Mouse (Mus musculus) layer of hippocampus, postnatal 36 days (tissue): ENCODE results near the gene Stard13. TPM values are rescaled to one million over a fixed set of nuclear protein-coding genes. Genes with fewer than 3 reads are reported as not detected.

Experiments used
- DNase-seq, 2 experiments: peaks; one replicate each; pipeline ENCODE4 v3.0.0; 2022
- total RNA-seq, 2 experiments: library from RNA; stranded (reverse); gene quantifications; 2 replicates each; pipeline ENCODE4 v1.2.3; 2021

Gene Stard13
- total RNA-seq, 2 experiments from 2014 or later: 15.5 to 22.0 TPM

- no peak for DNase-seq
These were observed 5.2 kb downstream of the Stard13 start for GRCm38 (mm10) chr5:151228367-151229005.

GRCm38 (mm10) chr5:151223696-151224366, 9.8 kb downstream of the Stard13 start:
- no peak for DNase-seq

DNA sequence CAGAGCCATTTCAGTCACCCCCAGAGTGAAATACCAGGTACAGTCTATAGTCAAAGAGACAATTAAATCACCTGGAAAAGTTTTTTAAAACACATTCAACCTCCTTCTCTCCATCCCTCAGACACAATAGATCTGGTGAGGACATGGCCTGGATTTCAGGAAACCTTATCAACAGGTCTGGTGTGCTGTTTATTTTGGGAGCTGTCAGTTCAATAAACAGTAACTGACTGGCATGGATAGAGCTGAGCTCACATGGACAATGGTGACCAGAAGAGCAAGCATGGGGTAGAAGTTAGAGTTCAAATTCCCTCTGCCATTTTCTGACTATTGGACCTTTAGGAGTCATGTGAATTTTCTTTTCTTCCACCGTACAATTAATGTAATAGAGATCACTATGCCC, 10.8 kb downstream of the Stard13 start:
- no peak for DNase-seq

DNA sequence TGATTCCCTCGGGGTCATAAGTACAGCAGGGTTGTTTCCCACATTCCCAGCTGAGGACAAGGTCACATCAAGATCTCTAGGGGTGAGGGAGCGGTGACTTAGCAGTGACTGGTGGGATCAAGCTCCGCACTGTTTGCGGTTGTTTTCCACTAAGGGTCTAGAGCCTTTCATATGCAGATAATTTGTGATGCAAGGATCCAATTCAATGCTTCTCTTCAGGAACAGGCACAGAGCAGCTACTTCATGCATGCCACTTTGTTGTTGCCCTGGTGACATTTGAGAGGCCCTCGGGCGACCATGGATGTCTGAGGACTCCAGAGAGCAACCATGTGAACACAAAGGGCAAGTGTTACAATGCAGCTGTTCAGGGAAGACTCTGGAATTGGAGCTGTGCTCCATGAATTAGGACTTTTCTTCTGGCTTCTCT, 14.9 kb downstream of the Stard13 start:
- DNase-seq: no peak

DNA sequence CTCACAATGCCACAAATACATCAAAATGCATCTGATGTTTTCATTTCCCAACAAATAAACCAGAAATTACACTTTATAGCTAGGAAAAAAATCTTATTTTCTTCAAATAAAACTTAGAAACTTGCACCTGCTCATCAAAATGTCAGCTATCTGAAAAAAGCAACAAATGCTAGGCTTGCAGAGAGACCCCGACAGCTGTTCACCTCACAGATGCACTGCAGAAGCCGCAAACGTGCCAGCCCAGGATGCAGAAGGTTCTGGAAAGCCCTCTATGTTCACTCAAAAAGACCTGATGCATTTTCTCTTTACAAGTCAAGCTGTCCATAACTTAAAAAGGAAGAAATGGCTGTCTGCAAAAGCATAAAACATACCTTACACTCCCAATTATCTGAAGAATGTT, 20.5 kb downstream of the Stard13 start:
- DNase-seq: no peak

DNA sequence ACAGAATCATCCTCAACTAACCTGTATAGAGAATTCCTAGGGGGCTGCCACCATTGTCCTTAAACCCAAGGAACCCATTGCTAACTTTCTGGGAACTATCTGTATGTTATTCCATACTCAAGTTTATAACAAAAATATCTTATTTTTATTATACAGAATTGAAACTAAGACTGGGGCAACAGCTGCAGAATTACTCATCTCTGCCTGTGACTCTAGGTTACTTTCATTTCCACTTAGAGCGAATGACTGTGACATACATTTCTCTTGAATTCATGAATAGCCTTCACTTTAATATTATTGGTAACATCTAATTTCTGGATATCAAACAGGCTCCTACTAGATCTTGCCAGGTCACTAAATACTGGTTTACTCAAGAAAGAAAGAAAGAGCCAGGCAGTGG, 22.8 kb downstream of the Stard13 start:
- no peak for DNase-seq

DNA sequence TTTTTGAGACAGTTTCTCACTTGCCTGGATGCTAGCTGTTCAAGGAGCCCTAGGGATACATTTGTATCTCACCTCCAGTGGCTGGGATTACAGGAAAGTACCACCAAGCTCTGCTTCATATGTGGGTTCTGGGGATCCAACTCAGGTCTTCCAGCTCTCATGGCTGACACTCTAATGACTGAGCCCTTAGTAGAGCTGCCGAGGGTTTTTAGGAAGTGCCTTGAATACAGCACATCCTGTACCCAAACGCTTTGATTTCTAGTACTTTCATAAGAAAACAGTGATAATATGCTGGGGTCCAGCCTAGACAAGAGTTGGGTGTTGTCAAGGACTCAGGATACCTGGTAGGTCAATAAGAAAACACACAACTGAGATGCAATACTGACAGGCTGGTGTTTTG, 23.6 kb downstream of the Stard13 start:
- no peak for DNase-seq

DNA sequence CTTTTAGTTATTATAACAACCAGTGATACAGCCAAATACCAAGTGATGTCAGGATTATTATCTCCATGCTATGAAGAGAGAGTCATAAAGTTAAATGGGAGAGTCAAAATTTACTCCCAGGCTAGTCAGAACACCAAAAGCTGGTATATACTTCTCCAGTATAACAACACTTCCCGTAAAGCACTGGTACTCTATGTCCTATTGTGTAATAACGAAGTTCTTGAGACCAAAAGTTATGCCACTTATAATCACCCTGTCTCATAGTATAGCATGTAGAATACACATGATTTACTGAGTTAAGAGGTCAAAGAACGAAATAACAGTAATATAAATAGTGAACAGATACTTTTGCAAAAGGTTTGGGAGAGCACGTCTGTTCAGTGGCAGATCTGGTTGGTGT, 28.6 kb downstream of the Stard13 start:
- no peak for DNase-seq

DNA sequence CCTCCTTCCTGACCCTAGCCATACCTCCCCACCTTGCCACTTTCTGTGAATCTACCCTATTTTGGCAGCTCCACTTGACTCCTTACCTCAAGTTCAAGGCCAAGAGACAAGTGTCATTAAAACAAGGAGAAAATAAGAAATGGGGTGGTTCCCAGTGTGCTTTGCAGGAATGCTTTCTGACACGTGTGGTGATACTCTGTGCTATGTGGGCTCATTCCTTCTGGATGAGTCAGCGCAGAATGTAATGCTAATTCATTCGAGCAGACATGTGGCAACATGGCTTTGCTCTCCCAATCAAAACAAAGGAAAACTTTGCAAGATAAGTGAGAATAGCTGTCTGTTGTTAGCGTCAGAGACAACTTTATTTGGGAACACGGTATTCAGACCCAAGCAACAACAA, 30.7 kb downstream of the Stard13 start:
- no peak for DNase-seq

DNA sequence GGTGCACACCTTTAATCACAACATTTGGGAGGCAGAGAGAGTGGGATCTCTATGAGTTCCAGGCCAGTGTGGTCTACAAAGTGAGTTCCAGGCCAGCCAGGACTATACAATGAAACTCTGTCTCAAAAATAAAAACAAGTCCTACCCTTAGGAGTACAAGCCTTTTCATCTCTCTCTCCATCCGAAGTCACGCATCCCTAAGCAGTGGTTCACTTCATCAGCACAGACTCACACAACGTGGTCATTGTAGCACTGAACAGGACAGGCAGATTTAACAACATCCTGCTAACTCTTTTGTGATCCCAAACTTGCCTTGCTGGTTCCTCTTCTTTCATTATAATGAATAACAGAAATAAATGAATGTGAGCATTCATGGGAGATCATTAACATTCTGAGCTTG, 32.4 kb downstream of the Stard13 start:
- no peak for DNase-seq

DNA sequence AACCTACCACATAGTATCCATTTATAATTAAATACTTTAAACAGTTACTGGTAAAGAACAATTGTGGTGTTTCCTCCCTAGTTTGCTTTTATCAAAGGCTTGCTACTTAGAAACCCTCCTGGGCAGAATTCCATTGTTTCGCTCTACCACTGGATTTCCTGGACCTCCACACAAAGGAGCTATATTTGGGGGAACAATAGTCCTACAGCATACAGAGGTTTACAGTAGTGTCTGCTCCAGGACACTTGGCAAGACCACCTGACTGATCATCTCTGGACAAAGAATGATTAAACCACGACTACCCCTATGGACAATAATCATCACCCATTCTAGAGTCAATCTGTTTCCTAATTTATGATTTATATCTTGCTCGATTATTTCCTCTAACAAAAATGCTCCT, 34.4 kb downstream of the Stard13 start:
- DNase-seq: no peak

DNA sequence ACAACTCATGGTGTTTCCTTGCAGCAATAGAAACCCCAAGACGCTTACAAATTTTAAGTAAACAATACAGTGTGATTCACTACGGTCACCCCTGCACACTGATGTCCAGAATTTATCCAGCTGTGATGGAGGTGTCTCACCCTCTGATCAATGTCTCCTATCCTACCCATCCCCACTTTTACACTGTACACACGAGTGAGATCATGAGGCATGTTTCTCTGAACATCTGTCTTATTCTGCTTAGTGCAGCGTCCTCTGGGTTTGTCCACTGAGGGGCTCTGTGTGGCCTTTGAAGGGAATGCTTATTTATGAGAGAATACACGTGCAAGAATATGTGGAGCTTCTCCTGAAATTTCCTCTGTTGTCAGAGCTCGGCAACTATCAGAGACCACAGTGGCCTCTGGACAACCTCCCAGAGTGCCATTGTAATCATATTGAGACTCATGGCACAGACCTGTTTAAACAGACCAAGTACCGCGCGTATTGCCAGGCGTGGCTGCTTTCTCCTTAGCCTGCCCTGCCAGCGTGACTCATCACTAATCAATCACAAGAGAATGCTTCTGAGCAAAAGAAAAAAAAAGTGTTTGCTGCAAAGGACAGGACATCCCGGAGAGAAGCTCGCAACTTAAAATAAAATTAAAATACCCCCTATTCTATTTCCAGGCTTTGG, 36.9 kb downstream of the Stard13 start:
- DNase-seq: no peak

- no peak for DNase-seq
These were observed 39.6 kb downstream of the Stard13 start for GRCm38 (mm10) chr5:151193885-151194520.

GRCm38 (mm10) chr5:151192266-151192665, 41.4 kb downstream of the Stard13 start:
- DNase-seq: no peak

GRCm38 (mm10) chr5:151190764-151191163, 42.9 kb downstream of the Stard13 start:
- no peak for DNase-seq

DNA sequence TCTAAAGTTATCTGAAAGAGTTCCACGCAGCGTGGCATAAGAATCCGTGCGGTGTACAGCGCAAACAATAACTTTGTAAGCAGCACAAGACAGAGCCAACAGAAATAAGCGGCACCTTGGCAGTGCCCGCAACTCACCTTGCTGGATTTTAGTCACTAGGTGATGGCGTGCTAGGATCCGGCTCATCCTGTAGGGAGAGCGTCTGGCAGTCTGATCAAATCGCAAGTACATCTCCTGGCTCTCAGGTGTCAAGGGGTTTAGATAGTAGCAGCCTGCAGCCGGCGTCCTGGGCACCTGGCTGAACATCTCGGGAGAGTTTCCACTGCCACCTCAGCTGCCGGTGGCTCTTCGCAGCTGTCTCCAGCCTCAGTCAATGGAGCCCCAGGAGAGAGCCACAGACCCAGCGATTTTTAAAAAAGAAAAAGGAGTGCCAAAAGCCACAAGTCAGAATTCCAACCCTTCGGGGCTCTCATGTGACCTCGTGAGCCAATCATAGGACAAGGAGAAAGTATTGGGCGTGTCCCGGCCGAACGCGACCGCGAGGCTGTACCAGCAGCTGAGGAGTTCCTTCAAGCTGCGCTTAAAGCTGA, 43.8 kb downstream of the Stard13 start:
- peak; percentile 34 to 37 for DNase-seq

GRCm38 (mm10) chr5:151189321-151189720, 44.3 kb downstream of the Stard13 start:
- DNase-seq: no peak

DNA sequence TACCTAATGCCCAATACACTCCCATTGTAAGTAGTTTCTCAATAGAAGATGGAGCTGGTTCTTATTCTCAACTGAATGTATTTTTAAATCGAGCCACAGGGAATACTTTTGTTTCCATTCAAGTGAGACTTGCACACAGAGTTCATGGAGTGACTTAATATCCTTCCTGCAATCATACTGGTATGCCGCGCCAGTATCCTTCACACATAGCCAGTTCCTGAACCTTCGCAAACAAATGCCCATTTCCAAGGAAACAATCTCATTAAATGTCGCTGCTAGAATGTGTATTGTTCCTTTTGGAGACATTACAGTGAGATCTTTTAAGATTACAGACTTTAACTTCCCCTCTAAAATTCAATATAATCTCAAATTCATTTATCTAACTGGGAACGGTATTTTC, 45.0 kb downstream of the Stard13 start:
- no peak for DNase-seq

GRCm38 (mm10) chr5:151187336-151187735, 46.3 kb downstream of the Stard13 start:
- DNase-seq: no peak

DNA sequence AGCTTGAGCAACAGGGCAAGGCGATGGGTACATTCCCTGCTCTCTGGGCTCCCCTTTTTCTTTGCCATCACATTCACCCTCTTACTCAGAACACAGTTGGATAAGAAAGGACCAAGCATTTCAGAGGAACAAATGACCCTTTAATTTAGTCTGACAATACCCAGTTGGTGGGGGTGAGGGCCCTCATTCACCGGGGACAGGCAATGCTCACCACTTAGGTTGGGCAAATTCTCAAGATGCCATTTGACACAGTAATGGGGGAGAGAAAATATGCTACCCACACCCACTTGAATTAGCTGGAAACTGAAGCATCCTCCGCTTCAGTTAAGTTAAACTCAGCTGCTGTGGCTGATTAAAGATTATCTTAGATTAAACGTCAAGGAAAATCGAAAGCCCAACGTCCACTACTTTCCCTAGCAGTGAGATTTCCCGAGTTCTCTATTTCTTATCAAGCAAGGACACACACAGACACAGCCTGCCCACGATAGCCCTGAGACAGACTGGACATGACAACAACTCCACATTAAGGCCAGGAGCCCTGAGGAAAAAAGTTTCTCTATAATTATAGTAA, 48.3 kb downstream of the Stard13 start:
- no peak for DNase-seq

DNA sequence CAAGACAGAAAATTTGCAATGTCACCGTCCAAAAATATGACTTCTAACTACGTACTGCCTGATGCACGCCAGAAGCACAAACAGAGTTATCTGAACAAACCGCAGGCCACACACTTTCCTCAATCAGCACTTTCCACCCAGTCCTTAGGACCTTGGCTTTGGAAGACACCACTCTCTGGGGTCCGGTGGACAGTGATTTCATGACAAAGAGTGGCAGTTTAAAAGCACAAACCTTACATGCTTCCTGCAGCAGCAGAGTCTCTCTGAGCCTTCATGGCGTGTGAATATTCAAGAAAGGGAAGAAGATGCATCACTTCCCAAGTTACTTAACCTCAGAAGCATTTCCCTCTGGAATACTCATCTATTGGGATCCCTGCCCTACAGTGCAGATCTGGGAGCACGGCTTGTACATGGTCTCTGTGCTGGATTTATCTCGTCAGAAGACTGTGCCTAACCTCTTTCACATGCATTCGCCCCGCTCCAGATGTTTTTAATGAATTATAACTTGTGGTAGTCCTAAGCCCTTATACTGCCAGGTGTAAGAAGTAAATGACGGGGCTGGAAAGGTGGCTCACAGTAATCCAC, 49.9 kb downstream of the Stard13 start:
- no peak for DNase-seq

- no peak for DNase-seq
These were observed 52.3 kb downstream of the Stard13 start for GRCm38 (mm10) chr5:151181288-151181687.
